Mouse (Mus musculus): Measurements from ENCODE around the gene Plpp3.

- TF ChIP-seq CTCF (IDR thresholded peaks at IDR 0.05; ENCODE audit: borderline replicate concordance, insufficient read depth, low read length) = no peak
- no peak for TF ChIP-seq POLR2A (IDR thresholded peaks at IDR 0.05; ENCODE audit: low read depth, low read length)
Observed at GRCm38 (mm10) chr4:105223101-105223924, 66.2 kb downstream of the Plpp3 start.
